Mouse (Mus musculus) layer of hippocampus, adult 9-11 months (tissue): ENCODE data around the gene Ihh.

Experiments
- DNase-seq: peaks from one replicate; pipeline ENCODE4 v3.0.0; 2022

Ihh gene

GRCm38 (mm10) chr1:74941651-74942360 is 9.7 kb downstream of the Ihh start:
- no peak for DNase-seq

GRCm38 (mm10) chr1:74939762-74940161 is 11.7 kb downstream of the Ihh start:
- no peak for DNase-seq

GRCm38 (mm10) chr1:74936221-74936830 is 15.1 kb downstream of the Ihh start:
- DNase-seq: no peak

- DNase-seq: peak; percentile 16
These were observed 16.1 kb downstream of the Ihh start, which contains the start of gene Cfap65 for GRCm38 (mm10) chr1:74935402-74935801. Gene Cfap65 (minus strand): TSS chr1:74935599.

GRCm38 (mm10) chr1:74927621-74928296 is 23.7 kb downstream of the Ihh start:
- DNase-seq: no peak

- no peak for DNase-seq
These were observed 24.8 kb downstream of the Ihh start for GRCm38 (mm10) chr1:74926721-74927120.

GRCm38 (mm10) chr1:74924464-74924863 is 27.0 kb downstream of the Ihh start:
- DNase-seq: no peak

GRCm38 (mm10) chr1:74915706-74916105 is 35.8 kb downstream of the Ihh start:
- no peak for DNase-seq

GRCm38 (mm10) chr1:74902191-74902590 is 49.3 kb downstream of the Ihh start:
- no peak for DNase-seq

GRCm38 (mm10) chr1:74901686-74902085 is 49.8 kb downstream of the Ihh start:
- no peak for DNase-seq

- no peak for DNase-seq
These were observed 50.9 kb downstream of the Ihh start for GRCm38 (mm10) chr1:74900341-74901285.

- DNase-seq: no peak
These were observed 52.6 kb downstream of the Ihh start for GRCm38 (mm10) chr1:74898656-74899431.

GRCm38 (mm10) chr1:74897976-74898375 is 53.5 kb downstream of the Ihh start:
- no peak for DNase-seq
